Mouse (Mus musculus) olfactory bulb, adult 2 months (tissue): ENCODE measurements around the gene Rassf3. TPM values are rescaled to one million over a fixed set of nuclear protein-coding genes. Genes with fewer than 3 reads are reported as not detected.
A peak's percentile ranks its signal among the peaks of the same experiment; 100 is the strongest.

ENCODE experiments used
- H3K27ac ChIP-seq: fragments of 200-500 bp; 2 replicates; pipeline ENCODE4 v1.5.1; 2012; ENCODE audit warnings: low read depth, low read length; ENCODE audit not compliant: insufficient read depth
- H3K4me1 ChIP-seq: fragments of 200-500 bp; 2 replicates; pipeline ENCODE4 v1.6.1; 2012; ENCODE audit warnings: low read length; ENCODE audit not compliant: control insufficient read depth, insufficient read depth
- H3K4me3 ChIP-seq: fragments of 200-500 bp; 2 replicates; pipeline ENCODE4 v1.5.1; 2012; ENCODE audit warnings: mild to moderate bottlenecking, low read depth, low read length, moderate library complexity; ENCODE audit not compliant: insufficient read depth
- CTCF ChIP-seq: fragments of 200-500 bp; IDR thresholded peaks from 2 replicates; pipeline ENCODE4 v1.5.1; 2012; ENCODE audit warnings: low read depth, mild to moderate bottlenecking, low read length, moderate library complexity; ENCODE audit not compliant: insufficient read depth
- POLR2A ChIP-seq: fragments of 200-500 bp; IDR thresholded peaks from 2 replicates; pipeline ENCODE4 v1.6.1; 2012; ENCODE audit warnings: mild to moderate bottlenecking, low read depth, low read length, moderate library complexity; ENCODE audit not compliant: insufficient read depth
- WGBS: fragments of 180-500 bp; shearing (Covaris S2); methylation state at CpG from one replicate; pipeline ENCODE4 v1.1.7; 2018; 5-methylcytosine and 5-hydroxymethylcytosine counted together
- polyA plus RNA-seq: library from polyadenylated mRNA; stranded (reverse); fragments of >200 nt; gene quantifications from 2 replicates; pipeline ENCODE4 v1.2.4, GENCODE M21; 2012; ENCODE audit warnings: low replicate concordance; ENCODE audit not compliant: missing spikeins, insufficient read depth, insufficient read length

The Rassf3 gene
- polyA plus RNA-seq, 1 experiment = not detected

DNA sequence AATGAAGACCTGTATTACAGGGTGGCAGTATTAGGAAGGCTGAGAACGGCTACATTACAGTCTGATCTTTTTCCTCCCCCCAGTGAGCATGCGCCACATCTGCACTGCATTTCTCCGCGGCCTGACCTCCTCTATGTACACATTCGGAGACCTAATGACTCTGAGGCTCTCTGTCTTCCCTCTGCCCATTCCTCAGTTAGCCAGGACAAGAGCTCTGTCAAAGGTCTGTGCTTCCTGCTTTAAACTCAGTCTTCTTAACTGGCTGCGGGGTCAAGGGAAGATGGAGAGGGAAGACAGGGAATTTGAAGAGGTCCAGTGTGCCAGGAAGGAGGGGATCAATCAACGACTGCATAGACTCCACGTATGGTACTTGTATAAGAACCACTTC is 39.9 kb downstream of the Rassf3 start:
- Histone ChIP-seq H3K27ac (no peak overlapping the region), H3K4me1 (peaks cover 9% of the 10 kb centered on the region), H3K4me3 (no peak overlapping the region)
- TF ChIP-seq CTCF (no peak), POLR2A (no peak)
- WGBS = 77% methylated on average over 8 of the region's 8 CpGs

DNA sequence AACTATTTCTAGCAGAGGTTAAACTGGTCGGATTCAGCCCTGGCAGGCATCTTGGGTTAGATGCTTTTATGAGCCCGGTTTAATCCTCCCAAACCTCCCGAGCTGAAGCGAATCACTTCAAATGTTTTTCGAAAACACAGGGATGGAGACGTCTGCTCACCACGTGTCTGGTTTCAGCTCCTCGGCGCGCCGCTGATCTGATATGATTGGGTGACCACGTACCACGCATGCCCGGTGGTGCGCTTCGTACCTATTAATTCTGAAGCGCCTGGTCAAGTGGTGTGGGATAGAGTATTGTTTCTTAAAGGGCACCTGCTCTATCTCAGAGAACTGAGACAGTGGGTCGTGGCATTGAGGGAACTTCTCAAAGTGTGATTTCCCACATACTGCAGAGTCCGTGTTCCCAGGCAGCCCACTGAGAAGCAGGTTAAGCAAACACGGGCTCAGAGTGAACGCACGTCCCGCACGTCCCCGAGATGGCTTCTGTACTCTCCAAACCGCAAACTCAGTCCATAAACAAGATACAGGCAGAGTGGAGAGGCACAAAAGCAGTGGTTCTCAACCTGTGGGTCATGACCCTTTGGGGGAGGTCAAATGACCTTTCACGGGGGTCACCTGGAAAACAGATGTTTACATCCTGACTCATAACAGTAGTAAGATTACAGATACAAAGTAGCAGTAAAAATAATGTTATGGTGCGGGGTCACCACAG is 40.4 kb downstream of the Rassf3 start:
- TF ChIP-seq POLR2A (no peak), CTCF (no peak)
- Histone ChIP-seq H3K4me3 (no peak overlapping the region), H3K27ac (no peak overlapping the region), H3K4me1 (peaks cover 9% of the 10 kb centered on the region)
- WGBS = 85% methylated on average over 28 of the region's 28 CpGs

- TF ChIP-seq CTCF = no peak
- no peak for TF ChIP-seq POLR2A
- Histone ChIP-seq H3K4me1 (peaks cover 14% of the 10 kb centered on the region), H3K27ac (no peak overlapping the region), H3K4me3 (no peak overlapping the region)
- 92% methylated on average over 15 of the region's 15 CpGs for WGBS
Measured at GRCm38 (mm10) chr10:121434441-121435103, 41.6 kb downstream of the Rassf3 start.

DNA sequence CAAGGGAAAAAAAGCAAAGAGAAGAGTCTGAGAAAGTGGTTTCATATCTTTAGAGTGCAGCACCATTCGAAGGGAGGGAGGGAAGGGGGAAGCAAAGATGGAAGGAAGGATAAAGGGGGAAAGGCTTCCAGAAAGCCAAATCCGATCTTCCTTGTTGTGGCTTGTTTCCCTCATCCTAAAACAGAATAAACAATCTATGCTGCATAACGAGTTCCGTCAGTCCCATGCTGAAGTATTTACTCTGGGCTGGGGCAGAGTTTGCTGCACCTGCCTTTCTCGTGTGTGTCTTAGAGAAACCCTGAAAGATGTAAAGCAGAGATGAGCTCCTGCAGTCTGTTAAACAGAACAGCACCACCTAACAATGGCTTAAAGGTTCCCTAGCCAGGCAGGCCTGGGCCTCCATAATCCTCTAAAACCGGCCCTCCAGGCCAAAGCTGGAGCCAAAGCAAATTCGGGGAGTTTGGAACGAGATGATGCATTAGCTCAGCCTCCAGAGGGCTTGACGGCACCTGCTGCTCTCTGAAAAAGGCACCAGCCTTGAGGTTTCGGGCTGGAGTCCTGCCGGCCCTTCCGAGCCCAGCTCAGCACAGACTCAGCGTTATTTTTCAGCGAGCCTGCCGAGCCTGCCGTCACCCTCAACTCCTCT is 43.4 kb downstream of the Rassf3 start:
- Histone ChIP-seq H3K27ac (peak overlapping the region; percentile 32; the same call in 1 of the 2 replicates), H3K4me3 (no peak overlapping the region), H3K4me1 (peaks cover 20% of the 10 kb centered on the region)
- TF ChIP-seq CTCF (no peak), POLR2A (no peak)
- WGBS = 50% methylated on average over 16 of the region's 16 CpGs

DNA sequence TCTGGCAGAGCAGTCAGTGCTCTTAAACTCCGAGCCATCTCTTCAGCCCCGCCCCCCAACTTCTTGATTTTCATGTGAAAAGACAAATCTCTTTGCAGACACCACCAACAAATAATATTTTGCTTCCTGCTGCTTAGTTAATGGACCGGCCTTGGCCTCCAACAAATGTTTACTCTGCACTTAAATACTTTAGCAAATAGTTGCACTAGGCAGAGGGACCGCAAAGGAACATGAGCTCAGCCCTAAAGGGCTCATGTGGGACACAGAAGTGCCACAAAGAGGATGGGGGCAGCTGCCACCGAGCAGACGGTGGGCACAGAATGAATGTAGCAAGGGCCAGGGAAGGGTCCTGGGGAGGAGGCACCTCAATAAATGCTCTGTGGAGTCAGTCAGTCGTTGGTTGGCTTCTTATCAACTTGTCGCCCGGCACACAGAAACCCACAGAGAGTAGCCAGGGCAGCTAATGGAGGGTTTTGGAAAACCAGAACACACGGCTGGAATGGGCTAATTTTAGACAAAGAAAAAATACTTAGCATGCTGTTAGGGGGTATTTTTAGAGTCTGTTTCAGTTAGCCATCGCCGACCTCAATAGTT is 44.0 kb downstream of the Rassf3 start:
- TF ChIP-seq CTCF (no peak), POLR2A (no peak)
- Histone ChIP-seq H3K27ac (0 out of 2 replicates have a peak overlapping the region, but pooled peaks have one; percentile 32), H3K4me3 (no peak overlapping the region), H3K4me1 (peaks cover 21% of the 10 kb centered on the region)
- WGBS = 40% methylated on average over 12 of the region's 12 CpGs

GRCm38 (mm10) chr10:121430764-121431540 is 45.2 kb downstream of the Rassf3 start:
- no peak overlapping the region for H3K27ac ChIP-seq
- WGBS = 80% methylated on average over 15 of the region's 15 CpGs
- TF ChIP-seq CTCF = no peak
- TF ChIP-seq POLR2A = no peak
- H3K4me1 ChIP-seq = peaks cover 21% of the 10 kb centered on the region
- no peak overlapping the region for H3K4me3 ChIP-seq

DNA sequence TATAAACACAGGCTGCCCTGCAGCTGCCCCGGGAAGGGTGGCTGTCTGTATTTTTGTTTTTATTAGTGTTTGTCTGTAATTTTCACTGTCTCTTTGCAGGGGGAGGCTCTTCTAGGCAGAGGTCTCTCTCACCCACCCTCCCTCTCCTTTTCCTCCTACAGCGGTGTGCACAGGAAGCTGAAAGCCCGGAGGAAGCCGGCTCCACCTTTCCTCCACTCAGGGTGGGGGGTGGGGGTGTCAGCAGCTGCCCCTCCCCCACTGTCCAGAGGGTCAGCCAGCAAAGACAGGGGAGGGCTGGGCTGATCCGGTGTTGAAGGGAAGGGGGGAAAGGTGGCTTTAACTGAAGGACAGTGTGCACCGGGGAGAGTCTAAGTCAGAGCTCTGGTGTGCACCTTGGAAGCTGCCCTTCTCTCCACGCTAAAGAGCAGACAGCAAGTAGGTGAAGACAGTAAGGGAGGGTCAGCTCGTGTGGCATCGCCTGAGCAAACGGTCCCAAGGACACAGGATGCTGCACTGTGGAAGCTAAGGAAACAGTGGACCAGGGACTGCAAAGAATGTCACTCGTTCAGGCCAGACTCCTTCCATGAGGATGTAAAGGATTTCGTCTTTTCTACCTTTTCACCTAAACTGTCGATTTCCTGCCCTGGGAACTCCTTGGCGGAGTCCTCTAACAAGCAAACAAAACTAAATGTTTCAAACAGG is 46.0 kb downstream of the Rassf3 start:
- TF ChIP-seq CTCF (no peak), POLR2A (no peak)
- peaks cover 21% of the 10 kb centered on the region for H3K4me1 ChIP-seq
- no peak overlapping the region for H3K4me3 ChIP-seq
- 46% methylated on average over 14 of the region's 14 CpGs for WGBS
- no peak overlapping the region for H3K27ac ChIP-seq

DNA sequence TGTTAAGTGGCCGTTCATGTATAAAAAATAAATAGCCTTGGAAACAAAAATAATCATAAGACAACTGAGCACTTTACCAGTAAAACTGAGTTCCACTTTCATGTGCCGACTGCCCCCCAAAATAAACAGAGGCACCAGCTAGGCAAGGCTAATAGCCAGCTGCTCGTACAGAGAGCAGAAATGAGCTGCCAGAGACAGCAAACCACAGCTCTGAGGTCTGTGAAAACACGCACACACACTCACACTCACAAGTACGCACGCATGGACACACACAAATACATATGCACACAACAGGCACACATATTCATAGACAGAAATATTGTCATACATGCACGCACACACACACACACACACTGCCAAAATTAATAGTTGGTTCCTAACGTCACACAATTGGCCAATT is 46.6 kb downstream of the Rassf3 start:
- H3K27ac ChIP-seq = no peak overlapping the region
- H3K4me1 ChIP-seq = peaks cover 21% of the 10 kb centered on the region
- no peak overlapping the region for H3K4me3 ChIP-seq
- 32% methylated on average over 8 of the region's 8 CpGs for WGBS
- TF ChIP-seq POLR2A (no peak), CTCF (no peak)
